Mouse (Mus musculus) ovary, postnatal 36 days (tissue): ENCODE measurements at regions not wholly inside any gene's neighbourhood (a gene's known extent, or its start where the extent isn't known, plus 50 kb on each side); places are given as distances from the start of the nearest gene placed in this dataset.

Experiments used
- DNase-seq: peaks from one replicate; pipeline ENCODE4 v3.0.0; 2022; ENCODE audit warnings: low spot score, mixed read lengths

DNA sequence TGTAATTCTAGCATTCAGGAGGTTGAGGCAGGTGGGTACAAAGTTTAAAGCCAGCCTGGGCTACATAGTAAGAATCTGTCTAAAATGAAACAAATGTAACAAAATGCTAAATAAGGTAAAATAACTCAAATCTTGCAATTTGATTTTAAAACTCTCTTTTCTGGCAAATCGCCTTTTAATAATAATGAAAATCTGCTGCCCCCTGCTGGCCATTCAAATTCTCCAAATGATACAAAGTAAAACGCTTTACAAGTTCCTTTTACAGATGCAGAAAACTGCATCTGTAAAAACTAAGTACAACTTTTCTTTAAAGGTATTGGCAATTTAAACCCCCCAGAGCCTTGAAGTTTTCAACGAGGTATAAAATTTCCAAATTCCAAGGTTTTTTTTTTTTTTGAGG is 65.0 kb upstream of the Paip1 start:
- DNase-seq = no peak

- DNase-seq = no peak
These were observed 64.2 kb upstream of the Paip1 start for GRCm38 (mm10) chr13:119364160-119364559.

GRCm38 (mm10) chr13:119367544-119367943 is 60.9 kb upstream of the Paip1 start:
- no peak for DNase-seq

DNA sequence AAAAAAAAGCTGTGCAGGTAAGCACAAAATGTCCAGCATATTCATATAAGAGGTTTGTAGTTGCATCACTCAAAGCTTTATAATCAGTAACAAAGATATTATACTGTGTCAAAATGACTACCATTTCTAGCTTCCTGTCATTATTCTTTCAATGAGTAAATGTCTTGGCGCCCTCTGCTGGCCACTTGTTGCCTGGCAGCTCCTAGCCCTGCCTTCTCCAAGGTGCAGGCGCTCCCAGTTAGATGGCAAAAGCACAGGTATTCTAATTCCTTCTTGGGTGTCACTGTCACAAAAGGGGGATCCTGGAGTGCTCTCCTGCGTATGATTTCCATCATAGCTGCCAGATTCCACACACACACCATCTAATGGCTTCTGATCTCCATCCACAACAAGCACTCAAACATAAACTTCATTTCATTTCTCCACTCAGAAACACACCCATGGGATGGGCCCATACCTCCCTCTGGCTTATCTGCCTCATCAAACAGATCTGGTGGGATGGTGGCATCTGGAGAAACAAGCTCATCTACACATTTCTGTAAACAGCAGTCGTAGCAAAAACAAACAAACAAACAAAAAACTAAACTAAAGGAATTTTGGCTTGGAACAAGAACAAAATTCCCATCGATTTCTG is 49.9 kb upstream of the Paip1 start:
- peak; percentile 68 for DNase-seq
